Mouse (Mus musculus) layer of hippocampus, adult 9-11 months (tissue): ENCODE data around the gene Pik3r5.
A peak's percentile ranks its signal among the peaks of the same experiment; 100 is the strongest.

ENCODE experiments used
- DNase-seq: peaks from one replicate; pipeline ENCODE4 v3.0.0; 2022

Gene Pik3r5

GRCm38 (mm10) chr11:68431699-68432360 is at the start of gene Pik3r5:
TSS of gene Pik3r5 (plus strand) at chr11:68432121.
- DNase-seq, result peak; percentile 37

GRCm38 (mm10) chr11:68383519-68383918 is 48.4 kb upstream of the Pik3r5 start:
- DNase-seq, result no peak

- DNase-seq, result no peak
Observed at GRCm38 (mm10) chr11:68384131-68384530, 47.8 kb upstream of the Pik3r5 start.

- DNase-seq, result no peak
Observed at GRCm38 (mm10) chr11:68384592-68385020, 47.3 kb upstream of the Pik3r5 start.

GRCm38 (mm10) chr11:68385021-68385821 is 46.7 kb upstream of the Pik3r5 start:
- no peak for DNase-seq

GRCm38 (mm10) chr11:68385921-68386588 is 45.9 kb upstream of the Pik3r5 start:
- no peak for DNase-seq

- no peak for DNase-seq
Observed at GRCm38 (mm10) chr11:68386589-68387440, 45.1 kb upstream of the Pik3r5 start.

GRCm38 (mm10) chr11:68387441-68387760 is 44.5 kb upstream of the Pik3r5 start:
- DNase-seq, result no peak

GRCm38 (mm10) chr11:68387971-68388654 is 43.8 kb upstream of the Pik3r5 start:
- no peak for DNase-seq

- DNase-seq, result no peak
Observed at GRCm38 (mm10) chr11:68388655-68389015, 43.3 kb upstream of the Pik3r5 start.

- no peak for DNase-seq
Observed at GRCm38 (mm10) chr11:68389621-68390020, 42.3 kb upstream of the Pik3r5 start.

- DNase-seq, result no peak
Observed at GRCm38 (mm10) chr11:68390381-68391287, 41.3 kb upstream of the Pik3r5 start.

GRCm38 (mm10) chr11:68393897-68394490 is 37.9 kb upstream of the Pik3r5 start:
- DNase-seq, result no peak

- no peak for DNase-seq
Observed at GRCm38 (mm10) chr11:68394749-68395148, 37.2 kb upstream of the Pik3r5 start.

GRCm38 (mm10) chr11:68395546-68395945 is 36.4 kb upstream of the Pik3r5 start:
- no peak for DNase-seq

GRCm38 (mm10) chr11:68398891-68399547 is 32.9 kb upstream of the Pik3r5 start:
- DNase-seq, result no peak

GRCm38 (mm10) chr11:68399548-68400020 is 32.3 kb upstream of the Pik3r5 start:
- DNase-seq, result no peak

- DNase-seq, result no peak
Observed at GRCm38 (mm10) chr11:68400021-68400671, 31.8 kb upstream of the Pik3r5 start.

- DNase-seq, result no peak
Observed at GRCm38 (mm10) chr11:68400727-68401219, 31.1 kb upstream of the Pik3r5 start, which contains the start of gene Ntn1. TSS of gene Ntn1 (minus strand) at chr11:68400823.
